Mouse (Mus musculus) kidney, embryonic 16.5 days (tissue): ENCODE data around the gene Cop1. TPM values are rescaled to one million over a fixed set of nuclear protein-coding genes. Genes with fewer than 3 reads are reported as not detected.

Experiments used
- ATAC-seq: fragments of 200-750 bp; cut with Nextera tagmentation; 2 replicates; pipeline ENCODE4 v1.8.0; 2017; ENCODE audit warnings: moderate TSS enrichment; ENCODE audit not compliant: low FRiP score, low TSS enrichment
- H3K27ac ChIP-seq: fragments of 300-500 bp; sonication (generic); 2 replicates; pipeline ENCODE4 v1.5.1; 2014; ENCODE audit warnings: low read length
- H3K27me3 ChIP-seq: fragments of 300-500 bp; sonication (generic); 2 replicates; pipeline ENCODE4 v1.6.1; 2014; ENCODE audit warnings: low read length, control low read depth, mixed read lengths; ENCODE audit not compliant: insufficient read depth
- H3K36me3 ChIP-seq: fragments of 300-500 bp; sonication (generic); 2 replicates; pipeline ENCODE4 v1.6.1; 2014; ENCODE audit warnings: low read length, control low read depth, mixed read lengths; ENCODE audit not compliant: insufficient read depth
- H3K4me1 ChIP-seq: fragments of 300-500 bp; sonication (generic); 2 replicates; pipeline ENCODE4 v1.6.1; 2014; ENCODE audit warnings: low read length, control low read depth, mixed read lengths; ENCODE audit not compliant: insufficient read depth
- H3K4me2 ChIP-seq: fragments of 300-500 bp; sonication (generic); replicated peaks from 2 replicates; pipeline ENCODE4 v1.6.1; 2014; ENCODE audit warnings: low read depth, low read length
- H3K4me3 ChIP-seq: fragments of 300-500 bp; sonication (generic); 2 replicates; pipeline ENCODE4 v1.5.1; 2014; ENCODE audit warnings: mild to moderate bottlenecking, low read length
- H3K9ac ChIP-seq: fragments of 300-500 bp; sonication (generic); replicated peaks from 2 replicates; pipeline ENCODE4 v1.6.1; 2014; ENCODE audit warnings: low read length
- H3K9me3 ChIP-seq: fragments of 300-500 bp; sonication (generic); 2 replicates; pipeline ENCODE4 v1.6.1; 2016; ENCODE audit warnings: low read length, control low read depth
- WGBS: fragments of 180-500 bp; shearing (Covaris S2); extraction: QIAGEN DNeasy Blood & Tissue Kit; methylation state at CpG from one replicate; pipeline ENCODE4 v1.1.7; 2014; 5-methylcytosine and 5-hydroxymethylcytosine counted together
- polyA plus RNA-seq: library from polyadenylated mRNA; unstranded; fragments of >200 nt; fragmentation: Nextera tagmentation; extraction: Ambion mirVana; gene quantifications from 2 replicates; pipeline ENCODE4 v1.2.1, GENCODE M21; 2015

Gene Cop1
- polyA plus RNA-seq, 1 experiment from 2014 or later = 15.7 TPM

DNA sequence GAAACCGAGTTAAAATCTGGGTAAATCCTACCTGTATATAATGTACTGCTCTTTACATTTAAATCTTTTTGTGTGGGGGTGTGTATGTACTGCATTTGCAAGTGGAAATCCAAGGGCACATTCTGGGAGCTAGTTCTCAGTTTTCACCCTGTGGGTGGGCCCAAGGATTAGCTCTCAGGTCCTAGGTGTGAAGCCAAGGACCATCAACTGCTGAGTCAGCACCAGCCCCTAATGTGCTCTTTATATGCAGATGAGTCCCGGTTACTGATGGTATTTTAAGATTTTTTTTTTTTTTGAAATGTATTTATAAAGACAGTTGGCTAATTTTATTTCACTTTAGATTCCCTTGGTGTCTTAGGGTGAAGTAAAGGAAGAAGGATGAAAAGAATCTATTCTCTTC is 110.2 kb downstream of the Cop1 start:
- no peak overlapping the region for H3K9ac ChIP-seq
- peaks cover 23% of the 10 kb centered on the region for H3K36me3 ChIP-seq
- no peak overlapping the region for H3K27ac ChIP-seq
- 55% methylated on average over 2 of the region's 2 CpGs for WGBS
- no peak overlapping the region for H3K4me3 ChIP-seq
- no peak overlapping the region for H3K4me2 ChIP-seq
- no peaks in the 10 kb centered on the region for H3K27me3 ChIP-seq
- no peak for ATAC-seq
- H3K4me1 ChIP-seq = no peaks in the 10 kb centered on the region
- H3K9me3 ChIP-seq = no peaks in the 10 kb centered on the region

DNA sequence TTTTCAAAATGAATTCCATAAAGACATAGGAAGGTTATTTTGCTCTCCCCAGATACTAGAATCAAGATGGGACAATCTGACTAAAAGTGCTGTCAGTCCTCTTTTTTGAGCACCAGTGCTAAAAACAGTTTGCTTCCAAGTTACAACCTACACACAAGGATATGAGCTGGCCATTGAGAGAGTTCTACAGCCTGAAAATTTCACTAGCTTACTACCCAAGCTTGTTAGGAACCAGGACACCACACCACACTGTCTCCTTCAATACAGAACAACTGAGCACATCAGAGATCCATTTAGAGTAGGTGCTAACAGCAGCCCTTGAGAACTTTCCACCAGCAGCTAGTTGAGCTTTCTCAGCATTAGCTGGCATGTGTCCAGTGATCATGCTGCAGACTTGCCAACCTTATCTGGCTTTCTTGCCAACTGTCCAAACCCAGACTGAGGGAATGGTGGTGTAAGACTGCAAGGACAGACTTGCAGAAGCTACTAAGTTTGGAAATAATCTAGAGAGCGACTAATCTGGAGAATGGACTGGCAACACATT is 123.0 kb downstream of the Cop1 start:
- Histone ChIP-seq H3K27me3 (no peaks in the 10 kb centered on the region), H3K36me3 (peaks cover 11% of the 10 kb centered on the region; the same call in 1 of the 2 replicates), H3K4me2 (no peak overlapping the region), H3K9ac (no peak overlapping the region), H3K4me3 (no peak overlapping the region), H3K27ac (no peak overlapping the region), H3K9me3 (no peaks in the 10 kb centered on the region), H3K4me1 (no peaks in the 10 kb centered on the region)
- 100% methylated on average over 1 of the region's 1 CpGs for WGBS
- ATAC-seq = no peak

DNA sequence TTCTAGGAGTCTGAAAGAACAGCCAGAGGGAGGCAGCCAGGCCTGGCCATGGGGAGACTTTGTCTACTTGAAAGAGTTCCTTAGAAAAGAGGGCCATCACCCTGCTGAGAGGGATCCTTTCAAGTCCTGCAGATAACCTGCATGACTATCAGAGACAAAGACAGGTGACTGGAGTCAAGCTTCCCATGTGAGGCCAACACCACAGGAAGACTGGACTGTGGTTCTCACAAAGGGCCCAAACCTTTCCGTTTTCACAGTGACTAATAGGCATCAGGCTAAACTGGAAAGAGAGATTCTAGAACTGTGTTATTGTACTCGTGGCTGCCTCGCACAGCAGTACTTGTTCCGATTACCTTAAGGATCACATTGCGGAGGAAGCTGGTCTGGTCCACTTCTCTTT is 126.6 kb downstream of the Cop1 start:
- Histone ChIP-seq H3K4me1 (no peaks in the 10 kb centered on the region), H3K36me3 (peaks cover 4% of the 10 kb centered on the region; the same call in 1 of the 2 replicates), H3K9me3 (no peaks in the 10 kb centered on the region), H3K27ac (no peak overlapping the region), H3K4me2 (no peak overlapping the region), H3K9ac (no peak overlapping the region), H3K27me3 (no peaks in the 10 kb centered on the region), H3K4me3 (no peak overlapping the region)
- no peak for ATAC-seq
- WGBS = 74% methylated on average over 5 of the region's 5 CpGs

DNA sequence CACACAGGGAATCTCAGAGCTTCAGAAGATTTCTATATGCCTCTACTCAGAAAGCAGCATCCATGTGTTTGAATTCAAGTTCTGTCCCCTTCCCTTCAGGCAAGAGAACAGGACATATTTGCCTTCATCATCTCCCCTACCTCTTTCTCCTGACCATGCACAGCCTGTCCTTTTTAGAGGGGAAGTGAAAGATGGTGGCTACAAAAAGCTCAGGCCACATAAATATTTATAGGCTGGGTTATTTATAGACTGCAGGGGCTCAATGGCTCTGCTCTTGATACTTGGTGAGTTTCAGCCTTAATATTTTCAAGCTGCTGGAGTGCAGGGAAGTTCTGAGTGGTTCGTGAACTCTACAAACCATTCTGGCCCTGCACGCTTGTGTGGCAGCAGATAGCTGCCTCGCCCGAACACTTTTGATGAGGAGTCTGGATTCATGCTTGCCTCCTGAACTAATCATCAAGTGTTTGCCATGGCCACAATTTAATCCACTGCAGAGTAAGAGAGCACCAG is 139.8 kb downstream of the Cop1 start:
- H3K9me3 ChIP-seq = peaks cover 4% of the 10 kb centered on the region; the same call in 1 of the 2 replicates
- no peak for ATAC-seq
- WGBS = 71% methylated on average over 4 of the region's 4 CpGs
- no peaks in the 10 kb centered on the region for H3K4me1 ChIP-seq
- H3K4me3 ChIP-seq = no peak overlapping the region
- H3K4me2 ChIP-seq = no peak overlapping the region
- no peak overlapping the region for H3K27ac ChIP-seq
- H3K36me3 ChIP-seq = no peaks in the 10 kb centered on the region
- H3K27me3 ChIP-seq = no peaks in the 10 kb centered on the region
- no peak overlapping the region for H3K9ac ChIP-seq

DNA sequence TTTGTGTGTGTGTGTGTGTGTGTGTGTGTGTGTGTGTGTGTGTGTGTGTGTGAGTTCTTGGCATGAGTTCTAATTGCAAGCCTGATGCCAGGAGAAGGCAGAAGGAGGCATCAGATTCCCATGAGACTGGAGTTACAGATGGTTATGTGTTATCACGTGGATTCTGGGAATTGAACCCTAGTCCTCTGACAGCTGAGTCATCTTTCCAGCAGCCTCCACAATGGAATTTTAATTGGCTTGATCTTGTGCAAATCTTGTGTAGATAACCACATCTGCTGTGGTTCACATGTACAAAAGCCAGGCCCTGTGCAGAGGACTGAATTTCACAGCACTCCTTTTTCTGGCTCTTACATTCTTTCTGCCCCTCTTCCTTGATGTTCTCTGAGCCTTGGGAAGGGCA is 150.1 kb downstream of the Cop1 start:
- H3K4me2 ChIP-seq = no peak overlapping the region
- H3K4me1 ChIP-seq = no peaks in the 10 kb centered on the region
- H3K36me3 ChIP-seq = no peaks in the 10 kb centered on the region
- no peaks in the 10 kb centered on the region for H3K9me3 ChIP-seq
- H3K9ac ChIP-seq = no peak overlapping the region
- H3K4me3 ChIP-seq = no peak overlapping the region
- no peaks in the 10 kb centered on the region for H3K27me3 ChIP-seq
- H3K27ac ChIP-seq = no peak overlapping the region
- no peak for ATAC-seq
- WGBS = 44% methylated on average over 1 of the region's 1 CpGs

DNA sequence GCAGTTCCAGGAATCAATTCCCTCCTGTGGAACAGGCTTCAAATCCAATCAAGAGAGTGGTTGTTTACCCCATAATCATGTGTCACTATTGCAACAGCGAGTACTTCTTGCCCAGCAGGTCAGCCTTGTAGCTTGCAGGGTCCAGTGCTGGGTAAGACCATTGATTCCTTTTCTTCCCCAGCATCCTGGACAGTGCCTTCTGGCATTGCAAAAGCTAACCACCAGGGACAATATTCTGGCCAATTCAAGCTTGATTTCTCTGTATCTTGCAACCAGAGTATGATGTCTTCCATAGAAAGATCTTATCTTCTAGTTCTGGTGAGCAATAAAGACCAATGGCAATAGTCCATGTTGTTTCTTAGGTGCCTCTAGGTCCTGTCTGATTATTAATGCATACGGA is 150.8 kb downstream of the Cop1 start:
- Histone ChIP-seq H3K4me3 (no peak overlapping the region), H3K27me3 (no peaks in the 10 kb centered on the region), H3K27ac (no peak overlapping the region), H3K4me2 (no peak overlapping the region), H3K9me3 (no peaks in the 10 kb centered on the region), H3K4me1 (0 out of 2 replicates have a peak, but pooled peaks cover 3% of the 10 kb centered on the region), H3K9ac (no peak overlapping the region), H3K36me3 (no peaks in the 10 kb centered on the region)
- WGBS = 91% methylated on average over 2 of the region's 2 CpGs
- no peak for ATAC-seq

DNA sequence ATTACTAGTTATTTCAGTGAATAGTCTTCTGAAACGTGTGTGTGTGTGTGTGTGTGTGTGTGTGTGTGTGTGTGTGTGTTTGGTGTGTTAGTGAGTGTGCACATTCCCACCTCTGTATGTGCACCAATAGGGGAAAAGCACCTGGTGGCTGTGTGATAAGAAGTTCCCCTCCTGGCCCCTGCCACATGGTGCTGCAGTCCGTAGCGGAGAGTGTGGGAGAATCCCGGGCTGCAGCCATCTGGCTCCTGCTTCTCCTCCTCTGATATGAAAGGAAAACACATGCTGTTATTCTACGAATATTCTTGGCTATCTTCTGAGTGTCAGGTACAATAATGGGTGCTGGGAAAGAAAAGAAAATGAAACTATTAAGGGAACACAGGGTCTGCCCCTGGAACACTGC is 154.3 kb downstream of the Cop1 start:
- WGBS = 41% methylated on average over 5 of the region's 5 CpGs
- Histone ChIP-seq H3K4me3 (no peak overlapping the region), H3K4me2 (no peak overlapping the region), H3K27ac (no peak overlapping the region), H3K9ac (no peak overlapping the region), H3K36me3 (no peaks in the 10 kb centered on the region), H3K27me3 (no peaks in the 10 kb centered on the region), H3K4me1 (peaks cover 8% of the 10 kb centered on the region; the same call in 1 of the 2 replicates), H3K9me3 (no peaks in the 10 kb centered on the region)
- ATAC-seq = no peak

DNA sequence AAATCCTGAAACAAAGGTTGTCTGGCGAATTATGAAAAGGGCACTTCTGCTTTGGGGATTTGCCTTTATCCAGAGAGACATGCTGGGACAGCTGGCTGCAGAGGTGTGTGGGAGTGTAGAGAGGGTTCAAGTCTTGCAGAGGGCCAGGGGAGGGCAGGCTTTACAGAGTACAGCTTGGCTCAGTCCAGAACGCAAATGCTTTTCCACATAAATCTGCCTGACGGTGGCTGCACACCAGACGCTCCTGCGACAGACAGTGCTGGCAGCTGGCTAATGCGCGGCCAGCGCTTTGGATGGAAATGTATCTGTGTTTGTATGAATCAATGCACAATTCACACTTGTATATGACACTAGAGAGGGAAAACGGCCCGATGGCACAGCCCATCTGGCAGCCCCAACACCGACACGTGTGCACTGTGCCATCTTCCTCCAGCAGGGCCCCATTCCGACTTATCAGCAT is 156.5 kb downstream of the Cop1 start:
- Histone ChIP-seq H3K27ac (no peak overlapping the region), H3K4me2 (no peak overlapping the region), H3K4me3 (no peak overlapping the region), H3K9me3 (no peaks in the 10 kb centered on the region), H3K4me1 (peaks cover 17% of the 10 kb centered on the region), H3K36me3 (no peaks in the 10 kb centered on the region), H3K9ac (no peak overlapping the region), H3K27me3 (no peaks in the 10 kb centered on the region)
- WGBS = 37% methylated on average over 13 of the region's 13 CpGs
- peak; percentile 78 for ATAC-seq

DNA sequence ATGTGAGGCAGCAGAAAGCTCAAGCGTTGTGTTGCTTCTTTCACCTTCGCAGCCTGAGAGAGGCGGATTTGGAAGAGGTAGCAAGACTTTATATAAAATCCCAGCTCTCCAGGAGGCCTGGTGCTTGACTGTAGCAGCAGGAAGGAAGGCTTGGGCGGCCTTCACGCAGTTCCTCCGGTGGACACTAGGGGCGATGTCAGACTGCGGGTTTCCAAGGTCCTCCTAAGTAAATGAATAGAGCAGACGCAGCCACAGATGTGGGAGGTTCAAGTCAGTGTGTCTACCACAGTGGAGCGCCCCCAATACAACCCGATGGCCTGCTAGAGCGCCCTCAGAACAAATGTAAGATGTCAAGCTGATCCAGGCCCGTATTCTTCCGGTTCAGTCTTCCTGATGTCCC is 157.9 kb downstream of the Cop1 start:
- no peak overlapping the region for H3K4me2 ChIP-seq
- H3K9me3 ChIP-seq = no peaks in the 10 kb centered on the region
- no peak for ATAC-seq

DNA sequence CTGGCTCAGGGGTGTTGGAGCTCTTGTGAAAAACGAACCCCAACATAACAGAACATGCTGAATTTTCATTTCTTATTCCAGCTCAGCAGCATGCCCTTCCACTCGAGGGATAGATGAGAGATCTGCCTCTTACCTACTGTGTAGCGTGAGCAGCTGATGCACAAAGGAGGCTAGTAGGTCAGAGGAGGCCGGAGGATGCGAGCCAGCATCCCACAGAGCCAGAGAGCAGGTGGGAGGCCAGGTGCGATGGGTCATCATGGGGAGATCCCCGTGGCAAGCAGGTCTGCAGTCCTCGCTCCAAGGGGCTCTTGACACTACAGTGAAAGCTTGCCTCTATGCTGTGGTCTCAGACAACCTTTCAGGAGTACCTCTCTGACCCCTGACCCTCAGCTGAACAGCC is 160.5 kb downstream of the Cop1 start:
- Histone ChIP-seq H3K27ac (no peak overlapping the region), H3K4me2 (no peak overlapping the region), H3K9me3 (no peaks in the 10 kb centered on the region), H3K4me1 (peaks cover 15% of the 10 kb centered on the region), H3K36me3 (no peaks in the 10 kb centered on the region), H3K27me3 (peaks cover 4% of the 10 kb centered on the region; the same call in 1 of the 2 replicates), H3K4me3 (no peak overlapping the region), H3K9ac (no peak overlapping the region)
- no peak for ATAC-seq
- 66% methylated on average over 8 of the region's 8 CpGs for WGBS

More for the DNA sequence above, 157.9 kb downstream of the Cop1 start:
- H3K27ac ChIP-seq = no peak overlapping the region
- peaks cover 18% of the 10 kb centered on the region for H3K4me1 ChIP-seq
- no peak overlapping the region for H3K4me3 ChIP-seq
- 27% methylated on average over 14 of the region's 14 CpGs for WGBS
- H3K27me3 ChIP-seq = no peaks in the 10 kb centered on the region
- no peak overlapping the region for H3K9ac ChIP-seq
- H3K36me3 ChIP-seq = no peaks in the 10 kb centered on the region
